Mouse (Mus musculus) neural tube, embryonic 14.5 days (tissue): Measurements from ENCODE around the gene Ak8. TPM values are rescaled to one million over a fixed set of nuclear protein-coding genes. Genes with fewer than 3 reads are reported as not detected.

ENCODE experiments used
- ATAC-seq: fragments of 200-750 bp; cut with Nextera tagmentation; 2 replicates; pipeline ENCODE4 v1.8.0; 2017; ENCODE audit warnings: low read depth, mild to moderate bottlenecking, moderate TSS enrichment, moderate library complexity
- H3K27ac ChIP-seq: fragments of 300-500 bp; sonication (generic); 2 replicates; pipeline ENCODE4 v1.5.1; 2014; ENCODE audit warnings: low read depth, mild to moderate bottlenecking, control low read depth, low read length, moderate library complexity, mixed read lengths
- H3K27me3 ChIP-seq: fragments of 300-500 bp; sonication (generic); 2 replicates; pipeline ENCODE4 v1.6.1; 2014; ENCODE audit warnings: low read length; ENCODE audit not compliant: control insufficient read depth, insufficient read depth
- H3K36me3 ChIP-seq: fragments of 300-500 bp; sonication (generic); 2 replicates; pipeline ENCODE4 v1.6.1; 2014; ENCODE audit warnings: low read length, mixed read lengths; ENCODE audit not compliant: control insufficient read depth, insufficient read depth
- H3K4me1 ChIP-seq: fragments of 300-500 bp; sonication (generic); 2 replicates; pipeline ENCODE4 v1.6.1; 2014; ENCODE audit warnings: low read length; ENCODE audit not compliant: control insufficient read depth, insufficient read depth
- H3K4me2 ChIP-seq: fragments of 300-500 bp; sonication (generic); 2 replicates; pipeline ENCODE4 v1.6.1; 2014; ENCODE audit warnings: mild to moderate bottlenecking, low read depth, low read length, control low read depth
- H3K4me3 ChIP-seq: fragments of 300-500 bp; sonication (generic); 2 replicates; pipeline ENCODE4 v1.5.1; 2014; ENCODE audit warnings: low read depth, low read length, control low read depth, mixed read lengths
- H3K9ac ChIP-seq: fragments of 300-500 bp; sonication (generic); replicated peaks from 2 replicates; pipeline ENCODE4 v1.6.1; 2014; ENCODE audit warnings: low read depth, mild to moderate bottlenecking, control low read depth, low read length, mixed read lengths
- H3K9me3 ChIP-seq: fragments of 300-500 bp; sonication (generic); 2 replicates; pipeline ENCODE4 v1.6.1; 2016; ENCODE audit warnings: low read length; ENCODE audit not compliant: control insufficient read depth
- WGBS: fragments of 180-500 bp; shearing (Covaris S2); extraction: QIAGEN DNeasy Blood & Tissue Kit; methylation state at CpG from one replicate; pipeline ENCODE4 v1.1.7; 2014; 5-methylcytosine and 5-hydroxymethylcytosine counted together
- polyA plus RNA-seq: library from polyadenylated mRNA; unstranded; fragments of >200 nt; fragmentation: Nextera tagmentation; extraction: Ambion mirVana; gene quantifications from 2 replicates; pipeline ENCODE4 v1.2.1, GENCODE M21; 2014

Gene Ak8
- polyA plus RNA-seq, 1 experiment from 2014 or later, result 1.5 TPM

DNA sequence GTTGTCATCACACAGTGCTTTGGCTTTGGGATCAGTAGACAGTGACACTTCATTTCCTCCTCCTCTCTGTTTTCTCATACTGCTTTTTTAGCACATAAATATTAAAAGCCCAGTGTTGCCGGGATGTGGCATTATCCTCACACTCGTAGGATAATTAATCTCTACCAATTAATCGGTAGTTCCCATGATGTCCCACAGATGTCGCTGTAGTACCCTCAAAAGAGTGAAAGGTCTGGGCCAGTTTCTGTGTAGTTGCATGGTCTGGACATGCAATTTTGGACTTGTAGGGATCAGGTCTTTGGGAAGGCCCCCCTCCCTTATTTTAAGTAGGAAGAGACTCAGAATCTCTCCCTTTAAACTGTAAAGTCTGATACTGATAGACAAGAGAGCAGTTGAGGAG is 19.3 kb upstream of the Ak8 start:
- Histone ChIP-seq H3K27ac (no peak overlapping the region), H3K4me3 (no peak overlapping the region), H3K9ac (no peak overlapping the region), H3K9me3 (no peaks in the 10 kb centered on the region), H3K36me3 (peaks cover 85% of the 10 kb centered on the region), H3K4me1 (no peaks in the 10 kb centered on the region), H3K4me2 (no peak overlapping the region), H3K27me3 (no peaks in the 10 kb centered on the region)
- ATAC-seq, result no peak
- WGBS, result 30% methylated on average over 4 of the region's 4 CpGs

DNA sequence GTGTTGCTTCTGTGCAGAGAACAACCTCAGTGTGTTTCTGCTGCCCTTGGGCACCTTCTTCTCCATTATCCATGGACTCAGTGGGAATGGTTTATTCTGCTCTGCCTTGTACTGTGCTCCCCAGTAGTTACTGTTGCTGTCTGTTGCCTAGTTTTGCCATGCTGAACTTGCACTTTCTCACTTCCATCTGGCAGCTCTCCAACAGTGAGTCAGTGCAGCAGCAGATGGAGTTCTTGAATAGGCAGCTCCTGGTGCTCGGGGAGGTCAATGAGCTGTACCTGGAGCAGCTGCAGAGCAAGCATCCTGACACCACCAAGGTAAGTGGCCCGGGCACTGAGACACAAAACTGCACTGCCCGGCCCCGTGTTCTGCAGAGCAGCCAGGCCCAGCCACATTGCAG is 18.2 kb upstream of the Ak8 start:
- H3K9ac ChIP-seq, result no peak overlapping the region
- peaks cover 85% of the 10 kb centered on the region for H3K36me3 ChIP-seq
- no peaks in the 10 kb centered on the region for H3K9me3 ChIP-seq
- no peaks in the 10 kb centered on the region for H3K27me3 ChIP-seq
- no peak overlapping the region for H3K27ac ChIP-seq
- WGBS, result 88% methylated on average over 4 of the region's 4 CpGs
- no peak overlapping the region for H3K4me3 ChIP-seq
- no peak overlapping the region for H3K4me2 ChIP-seq
- no peaks in the 10 kb centered on the region for H3K4me1 ChIP-seq
- no peak for ATAC-seq

DNA sequence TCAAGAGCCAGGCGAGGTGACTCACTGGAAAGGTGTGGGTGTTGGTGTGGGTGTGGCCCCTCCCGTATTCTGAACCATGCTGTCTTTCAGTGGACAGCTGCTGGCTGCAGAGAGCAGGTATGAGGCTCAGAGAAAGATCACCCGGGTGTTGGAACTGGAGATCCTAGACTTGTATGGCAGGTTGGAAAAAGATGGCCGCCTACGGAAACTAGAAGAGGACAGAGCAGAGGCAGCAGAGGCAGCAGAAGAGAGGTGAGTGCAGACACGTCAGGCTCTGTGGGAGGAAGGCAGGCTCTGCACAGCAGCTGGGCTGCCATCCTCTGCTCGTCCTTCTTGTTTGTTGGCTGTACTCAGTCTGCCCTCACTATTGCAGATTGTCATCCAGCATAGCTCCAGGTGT is 14.1 kb upstream of the Ak8 start:
- H3K4me1 ChIP-seq, result no peaks in the 10 kb centered on the region
- WGBS, result 92% methylated on average over 7 of the region's 7 CpGs
- H3K36me3 ChIP-seq, result peaks cover 69% of the 10 kb centered on the region
- H3K9ac ChIP-seq, result no peak overlapping the region
- ATAC-seq, result no peak
- no peak overlapping the region for H3K4me2 ChIP-seq
- H3K27me3 ChIP-seq, result no peaks in the 10 kb centered on the region
- no peak overlapping the region for H3K27ac ChIP-seq
- H3K9me3 ChIP-seq, result no peaks in the 10 kb centered on the region
- H3K4me3 ChIP-seq, result no peak overlapping the region

DNA sequence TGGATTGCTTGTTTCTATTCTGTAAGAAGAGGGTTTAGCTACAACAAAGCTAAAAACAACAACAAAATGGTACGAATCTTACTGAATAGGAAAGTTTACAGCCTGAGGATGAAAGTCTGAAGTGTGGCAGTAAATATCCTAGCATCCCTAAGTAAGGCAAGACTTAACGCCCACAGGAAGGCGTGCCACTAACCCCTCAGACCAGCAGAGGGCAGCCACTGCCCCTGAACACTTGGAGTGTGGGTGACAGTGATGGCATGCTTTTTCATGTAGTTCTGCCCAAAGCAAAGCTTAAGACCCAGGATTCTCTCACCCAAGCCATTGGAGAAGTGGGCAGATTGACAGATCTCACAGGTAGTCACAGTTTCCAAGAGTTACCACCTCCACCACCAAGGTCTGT is 11.5 kb upstream of the Ak8 start:
- Histone ChIP-seq H3K9ac (no peak overlapping the region), H3K27ac (no peak overlapping the region), H3K4me1 (no peaks in the 10 kb centered on the region), H3K9me3 (no peaks in the 10 kb centered on the region), H3K27me3 (no peaks in the 10 kb centered on the region), H3K4me3 (no peak overlapping the region), H3K36me3 (peaks cover 47% of the 10 kb centered on the region), H3K4me2 (no peak overlapping the region)
- ATAC-seq, result no peak
- 33% methylated on average over 3 of the region's 3 CpGs for WGBS

DNA sequence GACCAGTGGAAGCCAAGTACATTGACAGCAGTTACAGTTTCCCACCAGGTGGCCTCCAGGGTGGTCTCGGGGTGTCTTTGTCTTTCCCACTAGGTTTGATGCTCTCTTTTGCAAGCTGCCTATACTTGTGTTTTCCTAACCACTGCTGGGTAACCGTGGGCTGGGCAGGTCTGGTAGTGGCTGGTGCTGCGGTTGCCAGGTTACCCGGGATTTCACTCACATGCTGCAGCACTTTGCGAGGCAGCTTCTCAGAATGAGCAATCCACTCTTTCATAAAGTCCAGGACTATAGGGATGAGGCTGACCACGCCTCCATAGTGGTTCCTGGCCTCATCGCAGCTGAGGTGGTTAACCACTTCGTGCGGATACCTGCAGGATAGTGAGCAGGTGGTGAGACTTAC is 7.3 kb upstream of the Ak8 start:
- Histone ChIP-seq H3K4me1 (no peaks in the 10 kb centered on the region), H3K9me3 (no peaks in the 10 kb centered on the region), H3K4me2 (no peak overlapping the region), H3K4me3 (no peak overlapping the region), H3K27ac (no peak overlapping the region), H3K27me3 (no peaks in the 10 kb centered on the region), H3K9ac (no peak overlapping the region), H3K36me3 (peaks cover 5% of the 10 kb centered on the region)
- 72% methylated on average over 9 of the region's 9 CpGs for WGBS
- no peak for ATAC-seq

DNA sequence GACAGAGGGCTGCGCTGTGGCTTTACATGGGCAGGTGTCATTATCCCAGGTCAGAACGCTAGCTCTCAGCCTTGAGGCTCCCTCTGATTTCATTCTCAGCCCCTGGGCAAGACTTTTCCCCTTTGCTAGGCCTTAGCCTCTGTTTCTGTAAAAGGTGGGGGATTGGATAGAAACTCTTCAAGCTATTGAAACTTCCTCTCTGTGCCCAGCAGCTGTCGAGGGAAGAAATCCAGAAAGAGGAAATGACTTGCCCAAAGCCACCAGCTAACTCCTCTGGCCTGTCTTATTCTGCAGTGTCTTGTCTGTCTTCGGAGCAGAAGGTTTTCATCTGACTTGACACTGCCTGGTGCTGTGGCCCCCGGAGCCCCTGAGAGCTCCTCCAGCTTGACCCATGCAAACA is 1.4 kb upstream of the Ak8 start:
- Histone ChIP-seq H3K36me3 (no peaks in the 10 kb centered on the region), H3K4me3 (no peak overlapping the region), H3K9ac (no peak overlapping the region), H3K4me2 (no peak overlapping the region), H3K4me1 (peaks cover 4% of the 10 kb centered on the region; the same call in 1 of the 2 replicates), H3K9me3 (no peaks in the 10 kb centered on the region), H3K27me3 (no peaks in the 10 kb centered on the region), H3K27ac (no peak overlapping the region)
- WGBS, result 78% methylated on average over 5 of the region's 5 CpGs
- no peak for ATAC-seq

DNA sequence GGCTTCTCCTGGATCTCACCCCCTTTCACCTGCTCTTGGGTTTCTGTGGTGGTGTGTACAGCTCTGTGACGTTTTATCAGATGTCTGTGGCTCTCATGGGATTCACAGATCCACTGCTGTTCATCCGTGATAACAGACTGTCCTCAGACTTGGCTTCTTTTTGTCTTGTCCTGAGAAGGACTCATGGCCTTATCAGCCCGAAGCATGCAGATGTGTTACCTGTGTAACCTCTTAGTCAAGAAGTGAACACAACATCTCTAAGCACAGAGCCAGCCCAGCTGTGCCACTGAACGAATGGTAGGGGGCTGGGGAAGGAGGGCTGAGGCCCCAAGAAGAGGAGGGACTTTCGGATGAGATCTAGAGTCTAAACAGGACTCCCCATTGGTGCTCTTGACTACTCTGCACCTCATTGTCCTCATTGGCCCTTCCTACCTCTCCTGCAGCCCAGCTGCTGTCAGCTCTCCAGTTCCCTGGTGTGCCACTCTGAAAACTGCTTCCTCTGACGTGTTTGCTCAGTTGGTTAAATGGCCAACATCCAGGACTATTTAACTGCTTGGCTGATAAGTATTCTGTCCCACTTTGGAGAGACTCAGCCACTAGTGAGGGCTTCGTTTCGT is 1.8 kb downstream of the Ak8 start:
- no peak overlapping the region for H3K4me3 ChIP-seq
- no peaks in the 10 kb centered on the region for H3K36me3 ChIP-seq
- H3K27ac ChIP-seq, result no peak overlapping the region
- H3K9ac ChIP-seq, result no peak overlapping the region
- H3K4me2 ChIP-seq, result no peak overlapping the region
- peaks cover 4% of the 10 kb centered on the region; the same call in 1 of the 2 replicates for H3K4me1 ChIP-seq
- ATAC-seq, result no peak
- 76% methylated on average over 8 of the region's 8 CpGs for WGBS
- H3K27me3 ChIP-seq, result no peaks in the 10 kb centered on the region
- no peaks in the 10 kb centered on the region for H3K9me3 ChIP-seq

DNA sequence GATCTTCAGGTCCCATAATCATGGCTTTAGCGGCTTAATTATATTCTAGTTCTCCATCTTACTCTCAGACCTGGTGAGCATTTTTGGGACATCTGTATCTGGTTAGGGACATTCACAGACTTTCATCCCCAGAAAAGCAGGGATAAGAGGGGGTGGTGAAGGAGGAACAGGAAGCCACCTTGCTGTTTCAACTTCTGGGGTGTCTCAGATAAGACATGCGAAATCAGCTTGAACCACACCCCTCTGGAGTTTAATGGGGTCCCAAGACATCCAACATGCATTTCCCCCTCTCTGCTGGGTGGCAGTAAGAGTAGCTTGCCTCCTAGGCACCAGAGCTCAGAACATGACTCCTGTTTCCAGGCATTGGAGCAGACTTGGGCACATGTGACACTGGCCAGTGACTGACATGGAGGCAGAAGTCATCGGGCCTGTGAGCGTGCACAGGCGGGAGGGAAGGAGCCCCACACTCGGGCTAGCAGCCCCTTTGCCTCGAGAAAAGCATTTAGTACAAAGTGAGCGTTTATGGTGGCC is 6.2 kb downstream of the Ak8 start:
- no peaks in the 10 kb centered on the region for H3K36me3 ChIP-seq
- H3K9ac ChIP-seq, result no peak overlapping the region
- 56% methylated on average over 8 of the region's 8 CpGs for WGBS
- no peak overlapping the region for H3K4me3 ChIP-seq
- H3K27me3 ChIP-seq, result no peaks in the 10 kb centered on the region
- no peak overlapping the region for H3K4me2 ChIP-seq
- no peaks in the 10 kb centered on the region for H3K9me3 ChIP-seq
- no peaks in the 10 kb centered on the region for H3K4me1 ChIP-seq
- no peak overlapping the region for H3K27ac ChIP-seq
- no peak for ATAC-seq

DNA sequence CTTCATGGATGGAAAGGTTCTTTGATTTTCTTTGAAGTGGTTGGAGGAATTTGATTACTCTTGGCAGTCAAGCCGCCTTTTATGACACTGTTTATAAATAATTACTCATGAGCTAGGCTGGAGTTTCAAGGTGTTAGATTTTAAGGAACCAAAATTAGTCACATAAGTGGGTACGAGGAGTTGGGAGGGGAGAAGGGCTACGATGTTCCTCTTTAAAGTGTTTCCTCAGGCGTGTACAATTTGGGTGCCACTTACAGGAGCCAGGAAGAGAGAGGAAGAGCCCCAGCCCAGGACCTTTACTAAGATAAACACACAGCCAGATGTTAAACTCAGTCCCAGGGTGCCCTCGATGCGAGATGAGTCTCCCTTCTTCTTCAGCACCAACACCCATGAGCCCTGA is 6.8 kb downstream of the Ak8 start:
- H3K4me2 ChIP-seq, result no peak overlapping the region

More for the DNA sequence above, 6.8 kb downstream of the Ak8 start:
- Histone ChIP-seq H3K4me1 (no peaks in the 10 kb centered on the region), H3K4me3 (no peak overlapping the region), H3K27me3 (no peaks in the 10 kb centered on the region), H3K27ac (no peak overlapping the region), H3K9ac (no peak overlapping the region), H3K9me3 (no peaks in the 10 kb centered on the region), H3K36me3 (no peaks in the 10 kb centered on the region)
- no peak for ATAC-seq
- 70% methylated on average over 6 of the region's 6 CpGs for WGBS
